Mouse (Mus musculus) ES-E14 (cell line): Measurements from ENCODE around the gene Olfr109. TPM values are rescaled to one million over a fixed set of nuclear protein-coding genes. Genes with fewer than 3 reads are reported as not detected.

Experiments used
- DNase-seq: peaks from one replicate; pipeline ENCODE4 v3.0.0-alpha.2; 2013; ENCODE audit warnings: low read depth, low spot score
- H3K27ac ChIP-seq: 2 replicates; pipeline ENCODE4 v1.5.1; 2012; ENCODE audit warnings: low read depth, mild to moderate bottlenecking, low read length, moderate library complexity, mixed read lengths; ENCODE audit not compliant: poor library complexity, insufficient read depth, severe bottlenecking
- H3K36me3 ChIP-seq: 2 replicates; pipeline ENCODE4 v1.6.1; 2012; ENCODE audit warnings: mild to moderate bottlenecking, low read length, moderate library complexity, mixed read lengths; ENCODE audit not compliant: control insufficient read depth, poor library complexity, insufficient read depth, severe bottlenecking
- H3K4me1 ChIP-seq, 2 experiments: fragments of 150-350 bp in 1 of 2; sonication (generic) in 1 of 2; 2 replicates each; pipeline ENCODE4 v1.6.1; 2012; ENCODE audit warnings: low read length in 2 of 2, mild to moderate bottlenecking in 1 of 2, mixed read lengths in 1 of 2; ENCODE audit not compliant: control insufficient read depth in 2 of 2, insufficient read depth in 2 of 2, poor library complexity in 1 of 2
- H3K4me3 ChIP-seq, 2 experiments: fragments of 150-350 bp in 1 of 2; sonication (generic) in 1 of 2; 2 replicates each; pipeline ENCODE4 v1.5.1; 2012; ENCODE audit warnings: low read length in 2 of 2, low read depth in 1 of 2, mild to moderate bottlenecking in 1 of 2, mixed read lengths in 1 of 2; ENCODE audit not compliant: insufficient read depth in 1 of 2, poor library complexity in 1 of 2, severe bottlenecking in 1 of 2
- H3K9ac ChIP-seq: 2 replicates; pipeline ENCODE4 v1.6.1; 2012; ENCODE audit warnings: low read depth, mild to moderate bottlenecking, low read length, mixed read lengths; ENCODE audit not compliant: poor library complexity, insufficient read depth, severe bottlenecking
- H3K9me3 ChIP-seq: fragments of 150-350 bp; sonication (generic); 2 replicates; pipeline ENCODE4 v1.6.1; 2012; ENCODE audit warnings: low read depth, mild to moderate bottlenecking, low read length; ENCODE audit not compliant: control insufficient read depth, insufficient read depth
- CHD2 ChIP-seq: IDR thresholded peaks from 2 replicates; pipeline ENCODE4 v1.6.1; 2014; ENCODE audit warnings: mild to moderate bottlenecking, low read depth, low read length, inconsistent platforms
- HCFC1 ChIP-seq: IDR thresholded peaks from 2 replicates; pipeline ENCODE4 v1.6.1; 2012; ENCODE audit warnings: low read length, inconsistent platforms, borderline replicate concordance; ENCODE audit not compliant: insufficient read depth
- MAFK ChIP-seq: IDR thresholded peaks from 2 replicates; pipeline ENCODE4 v1.6.1; 2014; ENCODE audit warnings: mild to moderate bottlenecking, low read depth, low read length, inconsistent platforms; ENCODE audit not compliant: insufficient read depth
- ZC3H11A ChIP-seq: IDR thresholded peaks from 2 replicates; pipeline ENCODE4 v1.6.1; 2012; ENCODE audit warnings: low read depth, mild to moderate bottlenecking, inconsistent platforms, low read length, borderline replicate concordance
- ZNF384 ChIP-seq: IDR thresholded peaks from 2 replicates; pipeline ENCODE4 v1.6.1; 2012; ENCODE audit warnings: low read depth, low read length, inconsistent platforms
- in situ Hi-C, 2 experiments: fragments of 600-800 bp; cut with MboI; formaldehyde crosslinking; loops; one replicate each; pipeline ENCODE4 v1.15.1; 2025; ENCODE audit warnings: low sequenced_read_pairs in 2 of 2, inconsistent platforms in 1 of 2; ENCODE audit not compliant: unreplicated experiment in 2 of 2
- total RNA-seq: library from RNA; depleted of rRNA; stranded (reverse); fragments of 300-350 nt; gene quantifications from 2 replicates; pipeline ENCODE4 v1.2.3, GENCODE M21; 2012; rRNA removed

Gene Olfr109
- total RNA-seq, 1 experiment, result not detected

GRCm38 (mm10) chr17:37507730-37508129 lies 49.0 kb downstream of the Olfr109 start, which contains the start of gene Olfr111:
Olfr111 (plus strand) TSS chr17:37508030.
- Histone ChIP-seq H3K9ac (no peak within 1 kb of the TSS), H3K4me3 (no peak within 1 kb of the TSS), H3K9me3 (no peaks in the 10 kb centered on the region; the same call in 1 of the 2 replicates), H3K27ac (no peak within 1 kb of the TSS), H3K36me3 (no peaks in the 10 kb centered on the region), H3K4me1 (no peaks in the 10 kb centered on the region)
- in situ Hi-C loops, result no loop called here
- TF ChIP-seq ZNF384 (no peak), CHD2 (no peak), ZC3H11A (no peak), HCFC1 (no peak), MAFK (no peak)
- no peak for DNase-seq

Other genes with a start within 250 kb of the Olfr109 start
- not detected in 2 replicates for gene Olfr95, start 245.8 kb upstream of the Olfr109 start, total RNA-seq
- not detected in 2 replicates for gene Olfr96, start 238.8 kb upstream of the Olfr109 start, total RNA-seq
- gene Olfr97, start 221.6 kb upstream of the Olfr109 start, total RNA-seq, result not detected in 2 replicates
- not detected in 2 replicates for gene Olfr98, start 195.2 kb upstream of the Olfr109 start, total RNA-seq
- gene H2-M3, start 188.7 kb upstream of the Olfr109 start, total RNA-seq, result 3.5 and 6.8 TPM in 2 replicates
- gene Olfr99, start 175.5 kb upstream of the Olfr109 start, total RNA-seq, result not detected in 2 replicates
- gene Olfr101, start 154.6 kb upstream of the Olfr109 start, total RNA-seq, result not detected in 2 replicates
- gene Olfr102, start 141.9 kb upstream of the Olfr109 start, total RNA-seq, result not detected in 2 replicates
- gene Olfr103, start 119.2 kb upstream of the Olfr109 start, total RNA-seq, result not detected in 2 replicates
- not detected in 2 replicates for gene Olfr104-ps, start 99.3 kb upstream of the Olfr109 start, total RNA-seq
- not detected in 2 replicates for gene Olfr105-ps, start 79.9 kb upstream of the Olfr109 start, total RNA-seq
- not detected in 2 replicates for gene Olfr106-ps, start 68.5 kb upstream of the Olfr109 start, total RNA-seq
- not detected in 2 replicates for gene Olfr107, start 59.7 kb upstream of the Olfr109 start, total RNA-seq
- gene Olfr108, start 13.4 kb upstream of the Olfr109 start, total RNA-seq, result not detected in 2 replicates
- gene H2-M2, start 24.6 kb downstream of the Olfr109 start, total RNA-seq, result 0.21 and 0.27 TPM in 2 replicates
- not detected in 2 replicates for gene Olfr110, start 33.6 kb downstream of the Olfr109 start, total RNA-seq
- not detected in 2 replicates for gene Olfr111, start 49.1 kb downstream of the Olfr109 start, total RNA-seq
- not detected in 2 replicates for gene Olfr112, start 110.5 kb downstream of the Olfr109 start, total RNA-seq
- not detected in 2 replicates for gene Olfr113, start 118.7 kb downstream of the Olfr109 start, total RNA-seq
- not detected in 2 replicates for gene Olfr114, start 133.8 kb downstream of the Olfr109 start, total RNA-seq
- not detected in 2 replicates for gene Olfr115, start 168.2 kb downstream of the Olfr109 start, total RNA-seq
- not detected in 2 replicates for gene Olfr116, start 168.3 kb downstream of the Olfr109 start, total RNA-seq
- not detected in 2 replicates for gene Olfr117, start 204.9 kb downstream of the Olfr109 start, total RNA-seq
- gene Olfr118, start 208.1 kb downstream of the Olfr109 start, total RNA-seq, result 0.13 and 0.16 TPM in 2 replicates
- not detected in 2 replicates for gene Olfr119, start 237.6 kb downstream of the Olfr109 start, total RNA-seq